Mouse (Mus musculus): ENCODE measurements around the gene Tax1bp1. TPM values are rescaled to one million over a fixed set of nuclear protein-coding genes. Genes with fewer than 3 reads are reported as not detected.

Tax1bp1 gene
- polyA plus RNA-seq, 1 experiment from 2014 or later = 156 TPM

DNA sequence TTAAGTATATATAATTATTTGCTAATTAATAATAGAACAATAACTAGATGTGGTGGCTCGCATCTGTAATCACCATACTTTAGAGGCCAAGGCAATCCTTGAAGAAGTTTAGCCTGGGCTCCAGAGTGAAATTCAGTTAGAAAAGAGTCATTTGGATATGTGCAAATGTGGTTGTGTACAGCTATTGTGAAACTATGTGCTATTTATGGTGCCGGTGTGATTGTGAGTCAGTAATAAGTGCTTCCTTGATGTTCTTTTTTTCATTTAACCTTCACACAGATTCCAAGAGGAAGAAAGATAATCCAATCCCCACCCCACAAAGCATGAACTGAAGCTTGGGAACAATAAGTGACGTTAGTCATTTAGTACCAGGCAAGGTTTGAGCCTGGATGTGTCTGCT, 30.9 kb upstream of the Tax1bp1 start:
- H3K27ac ChIP-seq (replicated peaks) = no peak overlapping the region
- 73% methylated on average over 3 of the region's 3 CpGs for WGBS
- no peak overlapping the region for H3K4me3 ChIP-seq (ENCODE audit: low read depth, low read length)
- TF ChIP-seq EP300 (optimal IDR thresholded peaks at IDR 0.05) (no peak), CTCF (IDR thresholded peaks at IDR 0.05; ENCODE audit: low read depth) (no peak)
- no peaks in the 10 kb centered on the region for H3K9me3 ChIP-seq (ENCODE audit: control insufficient read depth, low read length)
- no peak for DNase-seq (ENCODE audit: low spot score)
- no peaks in the 10 kb centered on the region for H3K4me1 ChIP-seq (replicated peaks; ENCODE audit: control insufficient read depth, insufficient read depth)
- no peaks in the 10 kb centered on the region for H3K36me3 ChIP-seq (ENCODE audit: control insufficient read depth, insufficient read depth, low read length)
- peak; percentile 33; the same call in 1 of the 2 replicates for ATAC-seq (ENCODE audit: low FRiP score, low TSS enrichment)
- no peak overlapping the region for H3K4me2 ChIP-seq (replicated peaks; ENCODE audit: low read depth)
- H3K27me3 ChIP-seq (ENCODE audit: control insufficient read depth, insufficient read depth, low read length) = no peaks in the 10 kb centered on the region
- no peak overlapping the region for H3K9ac ChIP-seq (ENCODE audit: low read length)

GRCm38 (mm10) chr6:52686901-52687500, 26.5 kb upstream of the Tax1bp1 start:
- H3K27ac ChIP-seq (replicated peaks) = no peak overlapping the region
- no peaks in the 10 kb centered on the region for H3K27me3 ChIP-seq (ENCODE audit: control insufficient read depth, insufficient read depth, low read length)
- H3K4me1 ChIP-seq (replicated peaks; ENCODE audit: control insufficient read depth, insufficient read depth) = no peaks in the 10 kb centered on the region
- no peaks in the 10 kb centered on the region for H3K36me3 ChIP-seq (ENCODE audit: control insufficient read depth, insufficient read depth, low read length)
- H3K4me3 ChIP-seq (ENCODE audit: low read depth, low read length) = no peak overlapping the region
- H3K4me2 ChIP-seq (replicated peaks; ENCODE audit: low read depth) = no peak overlapping the region
- no peak for DNase-seq (ENCODE audit: low spot score)
- H3K9ac ChIP-seq (ENCODE audit: low read length) = no peak overlapping the region
- TF ChIP-seq EP300 (optimal IDR thresholded peaks at IDR 0.05) = no peak
- no peak for TF ChIP-seq CTCF (IDR thresholded peaks at IDR 0.05; ENCODE audit: low read depth)
- 86% methylated on average over 5 of the region's 5 CpGs for WGBS
- no peak for ATAC-seq (ENCODE audit: low FRiP score, low TSS enrichment)
- H3K9me3 ChIP-seq (ENCODE audit: control insufficient read depth, low read length) = no peaks in the 10 kb centered on the region

DNA sequence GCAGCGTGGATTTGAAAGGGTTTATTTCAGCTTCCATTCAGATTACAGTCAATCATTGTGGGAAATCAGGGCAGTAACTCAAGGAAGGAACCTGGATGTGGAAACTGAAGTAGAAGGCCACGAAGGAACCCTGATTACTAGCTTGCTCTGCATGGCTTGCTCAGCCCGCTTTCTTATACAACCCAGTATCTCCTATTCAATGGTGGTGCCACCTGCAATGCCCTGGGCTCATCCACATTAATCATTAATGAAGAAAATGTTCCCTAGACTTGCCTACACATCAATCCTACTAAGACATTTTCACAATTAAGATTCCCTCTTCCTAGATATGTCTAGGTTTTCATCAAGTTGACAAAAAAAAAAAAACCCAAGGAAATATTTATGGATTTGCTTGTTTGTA, 23.2 kb upstream of the Tax1bp1 start:
- H3K4me2 ChIP-seq (replicated peaks; ENCODE audit: low read depth) = no peak overlapping the region
- H3K4me3 ChIP-seq (ENCODE audit: low read depth, low read length) = no peak overlapping the region
- no peak overlapping the region for H3K27ac ChIP-seq (replicated peaks)
- H3K4me1 ChIP-seq (replicated peaks; ENCODE audit: control insufficient read depth, insufficient read depth) = no peaks in the 10 kb centered on the region
- no peaks in the 10 kb centered on the region for H3K9me3 ChIP-seq (ENCODE audit: control insufficient read depth, low read length)
- ATAC-seq (ENCODE audit: low FRiP score, low TSS enrichment) = no peak
- TF ChIP-seq CTCF (IDR thresholded peaks at IDR 0.05; ENCODE audit: low read depth) (no peak), EP300 (optimal IDR thresholded peaks at IDR 0.05) (no peak)
- H3K36me3 ChIP-seq (ENCODE audit: control insufficient read depth, insufficient read depth, low read length) = no peaks in the 10 kb centered on the region
- no peak for DNase-seq (ENCODE audit: low spot score)
- no peak overlapping the region for H3K9ac ChIP-seq (ENCODE audit: low read length)
- H3K27me3 ChIP-seq (ENCODE audit: control insufficient read depth, insufficient read depth, low read length) = no peaks in the 10 kb centered on the region
- 82% methylated on average over 3 of the region's 3 CpGs for WGBS

- no peaks in the 10 kb centered on the region for H3K36me3 ChIP-seq (ENCODE audit: control insufficient read depth, insufficient read depth, low read length)
- no peaks in the 10 kb centered on the region for H3K4me1 ChIP-seq (replicated peaks; ENCODE audit: control insufficient read depth, insufficient read depth)
- no peaks in the 10 kb centered on the region for H3K9me3 ChIP-seq (ENCODE audit: control insufficient read depth, low read length)
- TF ChIP-seq EP300 (optimal IDR thresholded peaks at IDR 0.05) (no peak), CTCF (IDR thresholded peaks at IDR 0.05; ENCODE audit: low read depth) (no peak)
- no peak overlapping the region for H3K4me2 ChIP-seq (replicated peaks; ENCODE audit: low read depth)
- H3K4me3 ChIP-seq (ENCODE audit: low read depth, low read length) = no peak overlapping the region
- ATAC-seq (ENCODE audit: low FRiP score, low TSS enrichment) (no peak), DNase-seq (ENCODE audit: low spot score) (no peak)
- no peak overlapping the region for H3K27ac ChIP-seq (replicated peaks)
- no peaks in the 10 kb centered on the region for H3K27me3 ChIP-seq (ENCODE audit: control insufficient read depth, insufficient read depth, low read length)
- H3K9ac ChIP-seq (ENCODE audit: low read length) = no peak overlapping the region
- 72% methylated on average over 5 of the region's 5 CpGs for WGBS
Observed at GRCm38 (mm10) chr6:52691800-52692199, 21.7 kb upstream of the Tax1bp1 start.

GRCm38 (mm10) chr6:52692451-52693063, 21.0 kb upstream of the Tax1bp1 start:
- H3K27ac ChIP-seq (replicated peaks) = no peak overlapping the region
- H3K4me1 ChIP-seq (replicated peaks; ENCODE audit: control insufficient read depth, insufficient read depth) = no peaks in the 10 kb centered on the region
- WGBS = 70% methylated on average over 6 of the region's 6 CpGs
- no peaks in the 10 kb centered on the region for H3K9me3 ChIP-seq (ENCODE audit: control insufficient read depth, low read length)
- no peak for ATAC-seq (ENCODE audit: low FRiP score, low TSS enrichment)
- no peak overlapping the region for H3K4me3 ChIP-seq (ENCODE audit: low read depth, low read length)
- no peak overlapping the region for H3K9ac ChIP-seq (ENCODE audit: low read length)
- H3K4me2 ChIP-seq (replicated peaks; ENCODE audit: low read depth) = no peak overlapping the region
- no peaks in the 10 kb centered on the region for H3K27me3 ChIP-seq (ENCODE audit: control insufficient read depth, insufficient read depth, low read length)
- no peak for TF ChIP-seq EP300 (optimal IDR thresholded peaks at IDR 0.05)
- TF ChIP-seq CTCF (IDR thresholded peaks at IDR 0.05; ENCODE audit: low read depth) = no peak
- DNase-seq (ENCODE audit: low spot score) = no peak
- H3K36me3 ChIP-seq (ENCODE audit: control insufficient read depth, insufficient read depth, low read length) = no peaks in the 10 kb centered on the region

DNA sequence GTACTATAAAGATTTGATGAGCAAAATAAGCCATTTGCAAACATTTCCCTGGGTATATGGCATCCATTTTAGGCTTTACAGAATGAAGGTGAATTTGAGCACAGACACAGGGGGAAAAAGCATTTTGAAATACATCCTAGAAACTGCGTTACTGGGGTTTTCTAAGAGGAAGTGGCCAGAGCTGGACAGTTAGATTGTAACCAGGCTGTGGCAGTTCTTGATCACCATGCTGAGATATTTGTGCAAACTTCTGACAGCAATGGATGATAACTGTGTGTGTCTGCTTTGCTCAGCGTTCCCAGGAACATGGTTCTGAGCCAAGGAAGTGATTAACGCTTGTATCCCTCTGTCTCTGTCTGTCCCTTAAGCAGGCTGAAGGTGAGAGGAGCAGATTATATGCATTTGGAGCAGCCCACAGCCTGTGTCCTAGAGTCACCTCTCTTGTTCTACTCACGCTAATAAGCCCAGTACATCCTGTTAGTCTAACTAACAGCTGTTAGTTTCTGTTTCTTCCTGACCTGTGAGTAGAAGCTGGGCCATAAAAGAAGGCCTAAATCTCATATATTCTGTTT, 15.5 kb upstream of the Tax1bp1 start:
- no peak overlapping the region for H3K9ac ChIP-seq (ENCODE audit: low read length)
- no peaks in the 10 kb centered on the region for H3K9me3 ChIP-seq (ENCODE audit: control insufficient read depth, low read length)
- no peaks in the 10 kb centered on the region for H3K27me3 ChIP-seq (ENCODE audit: control insufficient read depth, insufficient read depth, low read length)
- no peak for DNase-seq (ENCODE audit: low spot score)
- no peaks in the 10 kb centered on the region for H3K4me1 ChIP-seq (replicated peaks; ENCODE audit: control insufficient read depth, insufficient read depth)
- H3K4me2 ChIP-seq (replicated peaks; ENCODE audit: low read depth) = no peak overlapping the region
- ATAC-seq (ENCODE audit: low FRiP score, low TSS enrichment) = no peak
- H3K4me3 ChIP-seq (ENCODE audit: low read depth, low read length) = no peak overlapping the region
- TF ChIP-seq CTCF (IDR thresholded peaks at IDR 0.05; ENCODE audit: low read depth) (no peak), EP300 (optimal IDR thresholded peaks at IDR 0.05) (no peak)
- no peak overlapping the region for H3K27ac ChIP-seq (replicated peaks)
- H3K36me3 ChIP-seq (ENCODE audit: control insufficient read depth, insufficient read depth, low read length) = no peaks in the 10 kb centered on the region
- WGBS = 36% methylated on average over 4 of the region's 4 CpGs

All from stomach, postnatal 0 days (tissue).